Mouse (Mus musculus) cerebellum, adult 2 months (tissue): ENCODE data around the gene Ier5l.

Experiments used
- CTCF ChIP-seq: fragments of 200-500 bp; IDR thresholded peaks from 2 replicates; pipeline ENCODE4 v1.5.1; 2011; ENCODE audit warnings: low read depth, mild to moderate bottlenecking, control low read depth, low read length, moderate library complexity, borderline replicate concordance; ENCODE audit not compliant: insufficient read depth
- POLR2A ChIP-seq: fragments of 200-500 bp; IDR thresholded peaks from 2 replicates; pipeline ENCODE4 v1.6.1; 2011; ENCODE audit warnings: low read length, control low read depth, borderline replicate concordance; ENCODE audit not compliant: insufficient read depth

GRCm38 (mm10) chr2:30443281-30443680 lies 30.7 kb downstream of the Ier5l start:
- TF ChIP-seq POLR2A: no peak
- no peak for TF ChIP-seq CTCF
